Mouse (Mus musculus) lung, embryonic 14.5 days (tissue): ENCODE results near the gene Slc30a10. TPM values are rescaled to one million over a fixed set of nuclear protein-coding genes. Genes with fewer than 3 reads are reported as not detected.
A peak's percentile ranks its signal among the peaks of the same experiment; 100 is the strongest.

Source experiments
- ATAC-seq: fragments of 200-750 bp; cut with Nextera tagmentation; 2 replicates; pipeline ENCODE4 v1.8.0; 2017; ENCODE audit warnings: mild to moderate bottlenecking, moderate TSS enrichment, moderate library complexity; ENCODE audit not compliant: insufficient read depth
- DNase-seq: peaks from one replicate; pipeline ENCODE4 v3.0.0-alpha.2; 2015
- H3K27ac ChIP-seq: fragments of 300-500 bp; sonication (generic); 2 replicates; pipeline ENCODE4 v1.5.1; 2014; ENCODE audit warnings: low read depth, mild to moderate bottlenecking, moderate library complexity
- H3K27me3 ChIP-seq: fragments of 300-500 bp; sonication (generic); 2 replicates; pipeline ENCODE4 v1.6.1; 2014; ENCODE audit warnings: low read length, control low read depth; ENCODE audit not compliant: insufficient read depth
- H3K36me3 ChIP-seq: fragments of 300-500 bp; sonication (generic); 2 replicates; pipeline ENCODE4 v1.6.1; 2014; ENCODE audit warnings: control low read depth; ENCODE audit not compliant: insufficient read depth
- H3K4me1 ChIP-seq: fragments of 300-500 bp; sonication (generic); 2 replicates; pipeline ENCODE4 v1.6.1; 2014; ENCODE audit warnings: antibody characterized with exemption, control low read depth; ENCODE audit not compliant: insufficient read depth
- H3K4me2 ChIP-seq: fragments of 300-500 bp; sonication (generic); 2 replicates; pipeline ENCODE4 v1.6.1; 2014; ENCODE audit warnings: mild to moderate bottlenecking
- H3K4me3 ChIP-seq: fragments of 300-500 bp; sonication (generic); 2 replicates; pipeline ENCODE4 v1.5.1; 2014; ENCODE audit warnings: low read depth, low read length
- H3K9ac ChIP-seq: fragments of 300-500 bp; sonication (generic); 2 replicates; pipeline ENCODE4 v1.6.1; 2014
- H3K9me3 ChIP-seq: fragments of 300-500 bp; sonication (generic); 2 replicates; pipeline ENCODE4 v1.6.1; 2016; ENCODE audit warnings: low read depth, low read length, control low read depth
- CTCF ChIP-seq: IDR thresholded peaks from 2 replicates; pipeline ENCODE4 v1.5.1; 2016; ENCODE audit warnings: antibody characterized with exemption, low read depth
- WGBS: fragments of 180-500 bp; shearing (Covaris S2); extraction: QIAGEN DNeasy Blood & Tissue Kit; methylation state at CpG from one replicate; pipeline ENCODE4 v1.1.7; 2014; 5-methylcytosine and 5-hydroxymethylcytosine counted together
- polyA plus RNA-seq: library from polyadenylated mRNA; unstranded; fragments of >200 nt; fragmentation: Nextera tagmentation; extraction: Ambion mirVana; gene quantifications from 2 replicates; pipeline ENCODE4 v1.2.1, GENCODE M21; 2014

Gene Slc30a10
- polyA plus RNA-seq, 1 experiment from 2014 or later, result 0.09 TPM

GRCm38 (mm10) chr1:185517566-185517965 lies 62.9 kb downstream of the Slc30a10 start:
- no peak for ATAC-seq
- peak; percentile 61 for TF ChIP-seq CTCF
- DNase-seq, result peak; percentile 96
- Histone ChIP-seq H3K36me3 (no peaks in the 10 kb centered on the region), H3K4me3 (no peak overlapping the region), H3K27ac (no peak overlapping the region), H3K9ac (no peak overlapping the region), H3K4me1 (no peaks in the 10 kb centered on the region), H3K27me3 (no peaks in the 10 kb centered on the region), H3K9me3 (no peaks in the 10 kb centered on the region), H3K4me2 (no peak overlapping the region)
- 12% methylated on average over 3 of the region's 5 CpGs for WGBS

Other genes starting within 250 kb of the Slc30a10 start
- gene Iars2, start 125.5 kb upstream of the Slc30a10 start, polyA plus RNA-seq, result 32.0 and 33.5 TPM in 2 replicates
- 22.8 and 24.3 TPM in 2 replicates for gene Bpnt1, start 122.7 kb upstream of the Slc30a10 start, polyA plus RNA-seq
- 146 and 147 TPM in 2 replicates for gene Eprs, start 91.8 kb upstream of the Slc30a10 start, polyA plus RNA-seq